Mouse (Mus musculus): ENCODE measurements around the gene Zfp866. TPM values are rescaled to one million over a fixed set of nuclear protein-coding genes. Genes with fewer than 3 reads are reported as not detected.

The Zfp866 gene
- total and polyA plus RNA-seq, 3 experiments: 11.7 to 12.3 TPM; not detected in 1

GRCm38 (mm10) chr8:69822386-69823191, 31.6 kb upstream of the Zfp866 start, which contains the start of gene Lpar2 (continued):
- TF ChIP-seq TAL1 (IDR thresholded peaks at IDR 0.05; ENCODE audit: low read length) (no peak), CHD2 (IDR thresholded peaks at IDR 0.05; ENCODE audit: low read length) (no peak)

DNA sequence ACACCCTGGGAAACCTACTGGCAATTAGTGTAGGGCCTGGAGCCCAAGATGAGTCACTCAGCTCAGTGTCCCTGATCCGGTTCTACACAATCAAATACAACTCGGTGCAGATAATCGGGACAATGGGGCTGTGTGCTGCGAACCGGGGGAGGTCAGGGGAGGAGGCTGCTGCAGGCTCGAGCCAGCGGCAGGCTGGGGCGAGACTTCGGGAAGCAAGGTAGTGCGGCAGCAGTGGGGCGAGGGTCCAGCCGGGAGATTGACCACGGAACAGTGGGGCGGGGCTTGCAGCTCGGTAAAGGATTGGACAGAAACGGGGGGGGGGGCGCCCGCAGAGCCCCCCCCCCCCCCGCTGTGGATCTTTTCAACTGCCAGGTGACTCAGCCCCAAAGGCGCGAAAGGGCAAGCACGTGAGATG, 31.0 kb upstream of the Zfp866 start:
- H3K27ac ChIP-seq (ENCODE audit: control insufficient read depth, low read depth, low read length): peak overlapping the region; percentile 16; the same call in 1 of the 2 replicates
- no peaks in the 10 kb centered on the region for H3K27me3 ChIP-seq (ENCODE audit: control insufficient read depth in 1 of 2, insufficient read depth in 2 of 2, low read length in 2 of 2)
- DNase-seq (ENCODE audit: low read depth, low spot score): peak; percentile 43
- no peaks in the 10 kb centered on the region for H3K9me3 ChIP-seq (replicated peaks; ENCODE audit: insufficient read depth, low read length)
- no peaks in the 10 kb centered on the region; the same call in 1 of the 2 replicates for H3K79me2 ChIP-seq (ENCODE audit: control insufficient read depth, insufficient read depth, low read length, poor library complexity)
- H3K4me1 ChIP-seq (ENCODE audit: control insufficient read depth in 1 of 2, insufficient read depth in 2 of 2, low read length in 2 of 2): 0 out of 4 replicates have a peak, but pooled peaks cover 0 to 2% of the 10 kb centered on the region in 2 experiments
- no peaks in the 10 kb centered on the region; a peak in 1 of 4 replicates for H3K36me3 ChIP-seq (ENCODE audit: control insufficient read depth in 1 of 2, insufficient read depth in 2 of 2, low read length in 2 of 2)
- TF ChIP-seq SMC3 (IDR thresholded peaks at IDR 0.05; ENCODE audit: low read depth, low read length): no peak
- 0 out of 4 replicates have a peak, but pooled peaks of 1 of the 2 experiments have one; percentile 21 for TF ChIP-seq POLR2A (IDR thresholded peaks at IDR 0.05; ENCODE audit: control insufficient read depth in 1 of 2, insufficient read depth in 1 of 2, low read depth in 1 of 2, low read length in 2 of 2, poor library complexity in 1 of 2)
- 0 out of 2 replicates have a peak, but pooled peaks have one; percentile 9 for TF ChIP-seq BHLHE40 (IDR thresholded peaks at IDR 0.05; ENCODE audit: borderline replicate concordance, low read depth, low read length)
- TF ChIP-seq KAT2A (conservative IDR thresholded peaks at IDR 0.05; ENCODE audit: low read depth, low read length): no peak
- peak overlapping the region; percentile 26 to 30; a peak in 3 of 4 replicates for H3K4me3 ChIP-seq (ENCODE audit: control insufficient read depth in 1 of 2, insufficient read depth in 1 of 2, low read depth in 2 of 2, low read length in 2 of 2)
- peak overlapping the region; percentile 55 for H3K9ac ChIP-seq (ENCODE audit: control insufficient read depth, low read depth, low read length, poor library complexity, severe bottlenecking)

DNA sequence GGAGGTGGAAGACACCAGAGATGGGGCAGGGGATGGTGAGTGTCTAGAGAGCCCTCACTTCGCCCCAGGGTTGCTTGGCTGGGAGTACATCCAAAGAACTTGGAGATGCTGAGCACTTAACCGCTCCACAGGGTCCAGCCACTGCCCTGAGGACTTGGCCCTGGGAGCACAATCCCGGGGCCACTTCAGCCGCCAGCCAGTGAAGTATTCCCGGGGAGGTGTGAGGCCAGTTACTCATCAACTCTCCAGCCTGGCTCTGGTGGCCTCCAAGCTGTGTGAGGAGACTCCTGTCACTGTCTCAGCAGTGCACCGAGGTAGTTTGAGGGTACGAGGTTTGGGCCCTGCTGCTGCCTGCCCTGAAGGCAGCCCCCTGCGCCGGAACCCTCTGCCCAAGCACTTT, 29.5 kb upstream of the Zfp866 start:
- H3K9me3 ChIP-seq (replicated peaks; ENCODE audit: insufficient read depth, low read length): no peaks in the 10 kb centered on the region
- no peaks in the 10 kb centered on the region; the same call in 1 of the 2 replicates for H3K79me2 ChIP-seq (ENCODE audit: control insufficient read depth, insufficient read depth, low read length, poor library complexity)
- no peaks in the 10 kb centered on the region for H3K27me3 ChIP-seq (ENCODE audit: control insufficient read depth in 1 of 2, insufficient read depth in 2 of 2, low read length in 2 of 2)
- no peak overlapping the region for H3K27ac ChIP-seq (ENCODE audit: control insufficient read depth, low read depth, low read length)
- H3K4me1 ChIP-seq (ENCODE audit: control insufficient read depth in 1 of 2, insufficient read depth in 2 of 2, low read length in 2 of 2): 0 out of 4 replicates have a peak, but pooled peaks cover 0 to 2% of the 10 kb centered on the region in 2 experiments
- TF ChIP-seq MAX (IDR thresholded peaks at IDR 0.05; ENCODE audit: low read length): no peak
- no peak for TF ChIP-seq MAZ (IDR thresholded peaks at IDR 0.05; ENCODE audit: low read depth, low read length)
- no peak for TF ChIP-seq GATA1 (IDR thresholded peaks at IDR 0.05; ENCODE audit: low read depth, low read length)
- no peak for TF ChIP-seq RAD21 (IDR thresholded peaks at IDR 0.05; ENCODE audit: low read depth, low read length)
- no peak for TF ChIP-seq HCFC1 (IDR thresholded peaks at IDR 0.05; ENCODE audit: low read depth, low read length)
- TF ChIP-seq MAFK (IDR thresholded peaks at IDR 0.05; ENCODE audit: borderline replicate concordance, low read depth, low read length): no peak
- TF ChIP-seq MEF2A (IDR thresholded peaks at IDR 0.05; ENCODE audit: extremely low read depth, insufficient replicate concordance, low read depth, low read length, poor library complexity, severe bottlenecking): no peak
- no peak for TF ChIP-seq MXI1 (IDR thresholded peaks at IDR 0.05; ENCODE audit: low read depth, low read length)
- TF ChIP-seq ZNF384 (IDR thresholded peaks at IDR 0.05; ENCODE audit: low read depth, low read length): no peak
- no peak for TF ChIP-seq ELF1 (IDR thresholded peaks at IDR 0.05; ENCODE audit: low read depth, low read length)
- no peak for TF ChIP-seq ZKSCAN1 (IDR thresholded peaks at IDR 0.05; ENCODE audit: low read depth, low read length)
- TF ChIP-seq ETS1 (IDR thresholded peaks at IDR 0.05; ENCODE audit: low read depth, low read length): no peak
- no peak for TF ChIP-seq EP300 (IDR thresholded peaks at IDR 0.05; ENCODE audit: low read depth in 1 of 2, low read length in 2 of 2)
- TF ChIP-seq CHD2 (IDR thresholded peaks at IDR 0.05; ENCODE audit: low read length): no peak
- no peak for TF ChIP-seq POLR2AphosphoS2 (IDR thresholded peaks at IDR 0.05; ENCODE audit: low read length)
- no peak for TF ChIP-seq MYC (IDR thresholded peaks at IDR 0.05; ENCODE audit: low read depth, low read length)
- TF ChIP-seq CTCF (IDR thresholded peaks at IDR 0.05 in 2 of 3, conservative IDR thresholded peaks at IDR 0.05 in 1 of 3; ENCODE audit: control insufficient read depth in 1 of 3, insufficient read depth in 1 of 3, low read depth in 2 of 3, low read length in 3 of 3, poor library complexity in 1 of 3, severe bottlenecking in 1 of 3): no peak
- TF ChIP-seq JUND (IDR thresholded peaks at IDR 0.05; ENCODE audit: low read depth, low read length): no peak
- no peak for DNase-seq (ENCODE audit: low read depth, low spot score)
- no peak overlapping the region for H3K9ac ChIP-seq (ENCODE audit: control insufficient read depth, low read depth, low read length, poor library complexity, severe bottlenecking)
- no peaks in the 10 kb centered on the region; a peak in 1 of 4 replicates for H3K36me3 ChIP-seq (ENCODE audit: control insufficient read depth in 1 of 2, insufficient read depth in 2 of 2, low read length in 2 of 2)
- no peak overlapping the region for H3K4me3 ChIP-seq (ENCODE audit: control insufficient read depth in 1 of 2, insufficient read depth in 1 of 2, low read depth in 2 of 2, low read length in 2 of 2)

Measured in MEL (cell line).